34 mouse cellular contexts compared by ENCODE assay signal in the genomic region with DNA sequence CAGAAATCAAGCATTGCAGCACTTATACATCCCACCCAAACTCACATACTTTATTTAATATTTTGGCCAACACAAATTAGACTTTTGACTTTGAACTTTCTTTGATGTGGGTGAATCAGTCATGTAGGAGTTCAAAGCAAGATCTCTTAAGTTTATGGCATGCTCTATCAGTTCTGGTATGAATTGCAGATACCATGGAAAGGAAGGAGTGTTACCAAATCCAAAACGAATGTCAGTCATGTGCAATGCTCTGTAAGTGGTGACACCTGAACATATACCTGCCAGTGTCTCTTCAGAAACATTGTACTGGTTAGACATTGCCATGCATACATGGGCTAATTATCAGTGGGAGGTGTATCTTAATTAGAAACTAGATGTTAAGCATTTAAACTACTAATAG.
"Had no signal": no experiment of that assay in that cellular context is flagged by ENCODE, and none has a peak within 500 bp of the region (broad histone marks: within the 10 kb centered on the region; RNA-seq: fewer than 3 reads in every experiment).

No protein-coding gene starts in this region.

- H3K9ac ChIP-seq: heart, embryonic 12.5 days; heart, embryonic 13.5 days; heart, embryonic 15.5 days; hindbrain, embryonic 12.5 days; hindbrain, embryonic 13.5 days; hindbrain, embryonic 14.5 days; hindbrain, embryonic 15.5 days; kidney, embryonic 15.5 days had no signal

- H3K36me3 ChIP-seq: heart, embryonic 10.5 days; heart, embryonic 12.5 days; heart, embryonic 13.5 days; heart, embryonic 15.5 days; hindbrain, embryonic 10.5 days; hindbrain, embryonic 12.5 days; hindbrain, embryonic 13.5 days; hindbrain, embryonic 15.5 days; kidney, embryonic 15.5 days had no signal

- H3K4me1 ChIP-seq: heart, embryonic 10.5 days; heart, embryonic 13.5 days; heart, embryonic 15.5 days; hindbrain, embryonic 10.5 days; hindbrain, embryonic 12.5 days; hindbrain, embryonic 13.5 days; hindbrain, embryonic 15.5 days; kidney, embryonic 15.5 days had no signal

- H3K4me2 ChIP-seq: heart, embryonic 11.5 days; heart, embryonic 12.5 days; heart, embryonic 13.5 days; heart, embryonic 15.5 days; hindbrain, embryonic 12.5 days; hindbrain, embryonic 13.5 days; hindbrain, embryonic 14.5 days; hindbrain, embryonic 15.5 days; kidney, embryonic 15.5 days had no signal

- ATAC-seq: hindbrain, embryonic 16.5 days; hindbrain, postnatal 0 days; inflammation-experienced regulatory T-cells, adult 6 months had no signal

- H3K4me3 ChIP-seq: heart, adult 2 months; heart, embryonic 10.5 days; heart, embryonic 12.5 days; heart, embryonic 13.5 days; heart, embryonic 15.5 days; hindbrain, embryonic 10.5 days; hindbrain, embryonic 12.5 days; hindbrain, embryonic 13.5 days; hindbrain, embryonic 15.5 days; kidney, embryonic 15.5 days; layer of hippocampus, adult 2 months; left cerebral cortex, adult 2 months had no signal

- H3K27ac ChIP-seq: heart, adult 2 months; heart, embryonic 10.5 days; heart, embryonic 13.5 days; heart, embryonic 15.5 days; hindbrain, embryonic 10.5 days; hindbrain, embryonic 12.5 days; hindbrain, embryonic 13.5 days; hindbrain, embryonic 14.5 days; hindbrain, embryonic 15.5 days; hindbrain, postnatal 0 days; kidney, postnatal 0 days; layer of hippocampus, adult 2 months; left cerebral cortex, adult 2 months had no signal

- H3K27me3 ChIP-seq: heart, embryonic 12.5 days; heart, embryonic 13.5 days; heart, embryonic 15.5 days; hindbrain, embryonic 12.5 days; hindbrain, embryonic 13.5 days; hindbrain, embryonic 15.5 days; kidney, embryonic 15.5 days had no signal

- DNase-seq: heart, adult 2 months; heart, postnatal 10 days; heart, postnatal 14 days; heart, postnatal 36 days; heart, postnatal 4 days; kidney, adult 11 months; kidney, adult 18-20 months; kidney, adult 2 months; kidney, adult 8-10 months; kidney, adult 9 months; kidney, postnatal 10 days; kidney, postnatal 14 days; kidney, postnatal 25 days; kidney, postnatal 36 days; kidney, postnatal 4 days; layer of hippocampus, adult 9-11 months; layer of hippocampus, postnatal 36 days had no signal

- H3K9me3 ChIP-seq: heart, embryonic 10.5 days; heart, embryonic 12.5 days; heart, embryonic 13.5 days; heart, embryonic 15.5 days; hindbrain, embryonic 10.5 days; hindbrain, embryonic 12.5 days; hindbrain, embryonic 13.5 days; hindbrain, embryonic 15.5 days; kidney, embryonic 15.5 days had no signal
